Mouse (Mus musculus): ENCODE measurements around the gene Kcnk6.

DNA sequence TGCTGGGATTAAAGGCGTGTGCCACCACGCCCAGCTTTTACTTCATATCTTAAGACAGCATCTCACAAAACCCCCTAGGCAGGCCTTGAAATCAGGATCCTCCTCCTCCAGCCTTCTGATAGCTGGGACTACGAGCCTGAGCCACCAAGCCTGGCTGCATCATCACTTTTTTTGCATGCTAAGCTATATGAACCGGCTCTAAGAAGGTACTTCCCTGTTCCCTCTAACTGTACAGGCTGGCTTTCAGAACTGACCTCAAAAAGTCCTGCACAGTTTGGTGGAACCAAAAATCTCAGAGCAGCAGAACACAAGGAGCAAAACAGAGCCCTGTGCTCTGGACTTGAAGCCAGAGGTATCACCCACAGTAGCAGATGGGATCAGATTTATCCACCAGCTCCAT is 4.1 kb downstream of the Kcnk6 start:
- TF ChIP-seq CTCF (IDR thresholded peaks at IDR 0.05; ENCODE audit: extremely low read depth, insufficient read depth, insufficient read length, insufficient replicate concordance) (no peak), POLR2A (IDR thresholded peaks at IDR 0.05; ENCODE audit: low read depth, low read length) (no peak)

Measured in spleen, adult 2 months (tissue).